Mouse (Mus musculus): ENCODE measurements at regions not wholly inside any gene's neighbourhood (a gene's known extent, or its start where the extent isn't known, plus 50 kb on each side); places are given as distances from the start of the nearest gene placed in this dataset.

- DNase-seq (ENCODE audit: low read depth) = no peak
Measured at GRCm38 (mm10) chr2:12034323-12034585, 256.6 kb downstream of the Ankrd16 start.

GRCm38 (mm10) chr2:12049386-12049785 lies 252.3 kb downstream of the Itga8 start:
- no peak for DNase-seq (ENCODE audit: low read depth)

- DNase-seq (ENCODE audit: low read depth) = no peak
Measured at GRCm38 (mm10) chr2:12049972-12050371, 251.8 kb downstream of the Itga8 start.

- no peak for DNase-seq (ENCODE audit: low read depth)
Measured at GRCm38 (mm10) chr2:12053404-12054164, 248.1 kb downstream of the Itga8 start.

GRCm38 (mm10) chr2:12054165-12054500 lies 247.6 kb downstream of the Itga8 start:
- DNase-seq (ENCODE audit: low read depth) = no peak

Measured in c-Kit-positive CD71-negative TER-119-negative erythroid progenitor cells, embryonic 14.5 days (primary cell).